Mouse (Mus musculus) spleen, adult 2 months (tissue): ENCODE data around the gene Edem1.

ENCODE experiments used
- CTCF ChIP-seq: fragments of 200-500 bp; IDR thresholded peaks from 2 replicates; pipeline ENCODE4 v1.5.1; 2011; ENCODE audit warnings: mild to moderate bottlenecking, inconsistent platforms; ENCODE audit not compliant: insufficient read depth, insufficient read length, insufficient replicate concordance; ENCODE audit errors: extremely low read depth
- POLR2A ChIP-seq: fragments of 200-500 bp; IDR thresholded peaks from 2 replicates; pipeline ENCODE4 v1.6.1; 2011; ENCODE audit warnings: low read depth, low read length, inconsistent platforms

GRCm38 (mm10) chr6:108884603-108885002 lies 56.2 kb downstream of the Edem1 start:
- TF ChIP-seq CTCF (no peak), POLR2A (no peak)
